Comparison of ENCODE assay signal across 8 mouse cellular contexts in the genomic region with DNA sequence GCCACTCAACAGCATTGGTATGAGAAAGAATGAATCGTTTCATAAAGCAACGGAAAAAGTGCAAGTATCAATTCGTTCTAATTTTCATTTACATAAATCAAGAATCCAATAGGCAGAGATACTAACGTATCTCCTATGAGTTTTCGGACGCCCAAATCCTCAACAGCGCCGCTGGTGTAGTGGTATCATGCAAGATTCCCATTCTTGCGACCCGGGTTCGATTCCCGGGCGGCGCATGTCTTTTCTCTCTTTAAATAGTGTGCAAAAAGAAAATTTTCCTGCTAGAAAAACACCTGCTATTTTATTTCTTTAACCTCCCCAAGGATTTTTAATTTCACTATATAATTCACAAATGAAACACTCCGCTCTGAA. TPM values are rescaled to one million over a fixed set of nuclear protein-coding genes. Genes with fewer than 3 reads are reported as not detected.
A peak's percentile ranks its signal among the peaks of the same experiment; 100 is the strongest.
DNase-seq lines count a peak whose midpoint lies in the region; ATAC-seq and TF ChIP-seq lines count a peak whose summit lies in the region.

No protein-coding gene starts in this region.

- peak overlapping the region; percentile 64 for H3K4me3 ChIP-seq in hindbrain, embryonic 16.5 days (ENCODE audit: low read length)
- peak overlapping the region; percentile 69 for H3K4me3 ChIP-seq in left cerebral cortex, adult 2 months

- H3K4me2 ChIP-seq in hindbrain, embryonic 16.5 days (ENCODE audit: low read length), result peak overlapping the region; percentile 60

- no peaks in the 10 kb centered on the region for H3K9me3 ChIP-seq in hindbrain, embryonic 16.5 days (ENCODE audit: control insufficient read depth, low read length)

- WGBS in hindbrain, embryonic 16.5 days, result under 1% methylated on average over 15 of the region's 15 CpGs

- peak overlapping the region; percentile 100 for H3K27ac ChIP-seq in hindbrain, embryonic 16.5 days (ENCODE audit: low read depth, low read length)
- peak overlapping the region; percentile 100 for H3K27ac ChIP-seq in left cerebral cortex, adult 2 months

- peak overlapping the region; percentile 99 for H3K9ac ChIP-seq in hindbrain, embryonic 16.5 days (ENCODE audit: low read depth, low read length)

- H3K4me1 ChIP-seq in hindbrain, embryonic 16.5 days (ENCODE audit: control insufficient read depth, insufficient read depth, low read depth, low read length), result peaks cover 18% of the 10 kb centered on the region

- no peaks in the 10 kb centered on the region for H3K27me3 ChIP-seq in hindbrain, embryonic 16.5 days (replicated peaks; ENCODE audit: control insufficient read depth, insufficient read depth, low read length)

- ATAC-seq in cerebellum, adult (ENCODE audit: insufficient number of reproducible peaks, low FRiP score, low TSS enrichment), result peak; percentile 53
- ATAC-seq in hindbrain, embryonic 16.5 days, result peak; percentile 83
- ATAC-seq in megakaryocyte, adult 5-6 weeks (ENCODE audit: poor library complexity, severe bottlenecking), result peak; percentile 40

- intact Hi-C loops in left cerebral cortex, adult 2 months (cut with DNase I), result loop anchor here (1.0 kb wide), 1 partner anchor 124 kb away; no protein-coding TSS in a partner anchor

- DNase-seq in cerebellum, adult 9-11 months, result no peak
- DNase-seq in cerebellum, adult 9-10 months, result peak; percentile 97
- DNase-seq in forelimb bud, embryonic 11.5 days (ENCODE audit: low read depth, low spot score), result peak; percentile 87
- peak; percentile 88 to 94 for DNase-seq in left cerebral cortex, adult 2 months (ENCODE audit: extremely low spot score in 1 of 2, low spot score in 2 of 2)
- DNase-seq in right cerebral cortex, postnatal 36 days (ENCODE audit: low spot score in 2 of 2), result peak; percentile 84

- H3K36me3 ChIP-seq in hindbrain, embryonic 16.5 days (ENCODE audit: control insufficient read depth, insufficient read depth, low read length), result no peaks in the 10 kb centered on the region

- TF ChIP-seq CTCF in left cerebral cortex, adult 2 months (IDR thresholded peaks at IDR 0.05), result no peak; the same call in none of the 2 replicates

RNA-seq across cellular contexts. Expression of a gene that starts 0.3 kb away (rescaled TPM):
- polyA plus RNA-seq in hindbrain, embryonic 16.5 days (2015; fragmentation: Nextera tagmentation; extraction: Ambion mirVana), result 232 and 270 TPM in 2 replicates
- total RNA-seq in left cerebral cortex, adult 2 months (2021), result 100 to 1,000 TPM; 117 to 119 TPM
- 66.4 and 69.8 TPM in 2 replicates for total RNA-seq in megakaryocyte, adult 5-6 weeks (2015)
- total RNA-seq in megakaryocyte, adult 5-6 weeks (2017), result 41.0 and 67.0 TPM in 2 replicates

RNA-seq across cellular contexts. Expression of a gene that starts 6.8 kb away (rescaled TPM):
- polyA plus RNA-seq in hindbrain, embryonic 16.5 days (2015; fragmentation: Nextera tagmentation; extraction: Ambion mirVana), result 88.4 and 92.7 TPM in 2 replicates
- 100 to 1,000 TPM; 105 to 115 TPM for total RNA-seq in left cerebral cortex, adult 2 months (2021)
- total RNA-seq in megakaryocyte, adult 5-6 weeks (2015), result 37.9 and 47.9 TPM in 2 replicates
- 62.6 and 84.6 TPM in 2 replicates for total RNA-seq in megakaryocyte, adult 5-6 weeks (2017)

RNA-seq across cellular contexts. Expression of a gene that starts 22.7 kb away (rescaled TPM):
- not detected in 2 replicates for polyA plus RNA-seq in hindbrain, embryonic 16.5 days (2015; fragmentation: Nextera tagmentation; extraction: Ambion mirVana)
- total RNA-seq in left cerebral cortex, adult 2 months (2021), result not detected
- not detected in 2 replicates for total RNA-seq in megakaryocyte, adult 5-6 weeks (2015)
- total RNA-seq in megakaryocyte, adult 5-6 weeks (2017), result not detected in 2 replicates

RNA-seq across cellular contexts. Expression of a gene that starts 32.6 kb away (rescaled TPM):
- polyA plus RNA-seq in hindbrain, embryonic 16.5 days (2015; fragmentation: Nextera tagmentation; extraction: Ambion mirVana), result 234 and 259 TPM in 2 replicates
- 10 to 100 TPM; 54.8 to 61.9 TPM for total RNA-seq in left cerebral cortex, adult 2 months (2021)
- 321 and 326 TPM in 2 replicates for total RNA-seq in megakaryocyte, adult 5-6 weeks (2015)
- total RNA-seq in megakaryocyte, adult 5-6 weeks (2017), result 25.7 and 28.4 TPM in 2 replicates

RNA-seq across cellular contexts. Expression of a gene that starts 34.5 kb away (rescaled TPM):
- polyA plus RNA-seq in hindbrain, embryonic 16.5 days (2015; fragmentation: Nextera tagmentation; extraction: Ambion mirVana), result 21.4 and 22.9 TPM in 2 replicates
- 10 to 100 TPM; 19.3 to 24.7 TPM for total RNA-seq in left cerebral cortex, adult 2 months (2021)
- 24.8 and 34.1 TPM in 2 replicates for total RNA-seq in megakaryocyte, adult 5-6 weeks (2015)
- 23.5 and 33.1 TPM in 2 replicates for total RNA-seq in megakaryocyte, adult 5-6 weeks (2017)
